Mouse (Mus musculus): ENCODE data around the gene Eif2s2.
A peak's percentile ranks its signal among the peaks of the same experiment; 100 is the strongest.
"Not testable (repeated sequence)": the region's sequence is repeated elsewhere in the genome, so short reads cannot be mapped to it uniquely, and the experiment has no call there.

Gene Eif2s2

DNA sequence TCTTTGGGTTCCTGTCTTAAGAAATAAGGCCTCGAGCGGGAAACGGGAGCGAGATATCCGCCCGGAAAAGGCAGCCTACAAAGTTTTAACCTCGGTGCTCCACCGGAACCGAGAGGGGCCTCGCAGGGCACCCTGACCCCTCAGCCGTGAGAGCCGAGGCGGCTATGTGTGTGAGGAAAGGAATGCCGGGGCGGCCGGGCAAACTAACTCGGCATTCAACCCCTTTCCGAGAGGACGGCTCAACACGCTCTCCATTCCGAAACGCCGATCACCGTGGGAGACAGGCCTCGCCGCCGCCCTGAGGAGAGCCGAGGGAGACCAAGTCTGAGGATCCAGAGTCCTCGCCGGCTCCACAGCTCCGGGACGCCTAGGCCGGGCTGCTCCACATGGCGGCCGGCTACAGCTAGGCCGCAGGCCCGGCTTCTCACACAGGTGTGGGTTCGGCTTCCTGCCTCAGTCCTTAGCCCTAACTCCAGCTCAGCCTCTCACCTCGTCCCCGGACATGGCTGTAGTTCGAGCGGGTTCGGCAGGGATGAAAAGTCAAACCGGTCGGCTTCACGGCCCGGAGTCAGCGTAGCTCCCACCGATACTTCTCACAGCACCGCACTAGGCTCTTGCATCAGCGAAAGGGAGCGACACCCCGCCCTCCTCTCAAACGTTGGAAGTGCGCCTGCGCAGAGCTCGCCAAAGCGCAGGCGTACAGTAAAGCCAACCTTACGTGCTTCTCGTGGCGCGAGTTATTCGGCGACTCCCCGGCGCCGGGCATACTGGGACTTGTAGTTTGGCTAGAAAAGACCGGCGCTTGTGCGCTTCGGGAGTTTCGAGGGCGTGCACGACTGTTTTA is at the start of gene Eif2s2:
Eif2s2 (minus strand) TSS at position 735 of the 844 bp plus-strand sequence.
- DNase-seq = peak; percentile 95

DNA sequence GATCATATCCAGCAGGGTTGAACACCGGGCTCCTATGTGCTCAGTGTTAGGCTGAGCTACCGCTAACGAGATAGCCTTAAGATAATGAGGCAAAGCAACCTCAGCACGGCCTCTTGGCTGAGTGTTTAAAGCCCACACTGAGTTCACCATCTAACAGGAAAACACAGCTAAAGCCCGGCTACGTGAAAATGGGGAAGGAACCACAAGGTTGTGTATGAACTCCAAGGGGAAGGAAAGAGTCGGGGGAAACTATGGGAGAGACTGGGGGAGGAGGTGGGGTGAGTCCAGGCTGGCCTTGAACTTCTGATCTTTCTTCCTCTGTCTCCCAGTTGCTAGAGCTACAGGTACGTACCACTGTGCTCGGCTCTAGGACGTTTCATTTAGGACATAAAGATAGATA is 49.2 kb upstream of the Eif2s2 start:
- DNase-seq = no peak

DNA sequence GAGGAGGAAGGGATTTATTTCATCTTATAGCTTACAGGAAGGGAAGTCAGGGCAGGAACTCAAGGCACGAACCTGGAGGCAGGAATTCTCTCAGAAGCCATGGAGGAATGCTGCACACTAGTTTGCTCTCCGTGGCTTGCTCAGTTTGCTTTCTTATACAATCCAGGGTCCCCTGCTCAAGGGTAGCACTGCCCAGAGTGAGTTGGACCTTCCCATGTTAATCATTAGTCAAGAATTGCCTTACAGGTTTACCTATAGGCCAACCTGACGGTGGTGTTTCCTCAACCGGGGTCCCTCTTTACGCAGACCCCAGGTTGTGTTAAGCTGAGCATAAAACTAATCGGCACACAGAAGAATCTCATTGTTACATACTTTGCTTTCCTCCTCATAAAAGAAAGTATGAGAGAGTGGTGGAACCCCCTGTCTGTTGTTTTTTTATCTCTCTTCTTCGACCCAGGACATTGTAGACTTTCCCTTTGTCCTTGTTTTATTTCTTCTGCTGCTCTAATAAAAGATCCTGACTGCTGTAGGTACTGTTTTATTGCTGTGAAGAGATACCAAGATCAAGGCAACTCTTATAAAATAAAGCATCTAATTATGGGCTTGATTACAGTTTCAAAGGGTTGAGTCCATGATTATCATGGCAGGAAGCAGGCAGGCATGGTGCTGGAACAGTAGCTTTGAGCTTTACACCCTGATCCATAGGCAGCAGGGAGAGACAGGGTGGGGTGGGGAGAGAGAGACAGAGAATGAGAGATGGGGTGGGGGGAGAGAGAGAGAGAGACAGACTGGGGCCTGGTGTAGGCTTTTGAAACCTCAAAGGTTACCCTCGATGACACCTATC is 45.0 kb upstream of the Eif2s2 start:
- no peak for DNase-seq

DNA sequence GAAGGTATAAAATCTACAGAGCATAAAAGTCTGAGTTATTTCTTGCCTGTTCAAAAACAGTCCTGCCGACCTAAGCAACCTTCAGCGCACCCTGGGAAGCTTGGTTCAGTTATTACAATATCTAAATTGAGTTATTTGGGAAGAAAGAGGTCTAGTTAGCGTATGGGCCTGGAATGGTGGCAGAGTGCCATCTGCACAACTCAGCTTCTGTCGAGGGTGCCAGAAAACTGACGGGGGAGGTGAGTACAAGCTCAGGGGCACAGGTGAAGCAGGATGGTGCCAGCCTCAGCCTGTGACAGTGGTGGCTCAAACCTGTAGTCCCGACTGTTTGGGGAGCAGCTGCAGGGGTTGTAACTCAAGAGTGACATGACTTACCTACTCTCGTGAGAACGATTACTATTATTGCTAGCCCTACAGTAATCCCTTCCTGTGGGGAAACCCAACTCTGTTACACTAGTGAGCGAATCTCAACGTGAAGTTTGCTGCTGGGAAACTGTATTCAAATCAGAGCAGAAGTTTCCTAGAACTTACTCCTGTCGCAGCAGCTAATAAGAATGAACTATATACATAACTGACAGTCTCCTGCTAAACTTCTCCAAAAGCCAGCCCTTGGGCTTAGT is 43.9 kb upstream of the Eif2s2 start:
- no peak for DNase-seq

GRCm38 (mm10) chr2:154936106-154936505 is 43.4 kb upstream of the Eif2s2 start:
- no peak for DNase-seq

- DNase-seq = no peak
These were observed 41.1 kb upstream of the Eif2s2 start for GRCm38 (mm10) chr2:154933884-154934283.

DNA sequence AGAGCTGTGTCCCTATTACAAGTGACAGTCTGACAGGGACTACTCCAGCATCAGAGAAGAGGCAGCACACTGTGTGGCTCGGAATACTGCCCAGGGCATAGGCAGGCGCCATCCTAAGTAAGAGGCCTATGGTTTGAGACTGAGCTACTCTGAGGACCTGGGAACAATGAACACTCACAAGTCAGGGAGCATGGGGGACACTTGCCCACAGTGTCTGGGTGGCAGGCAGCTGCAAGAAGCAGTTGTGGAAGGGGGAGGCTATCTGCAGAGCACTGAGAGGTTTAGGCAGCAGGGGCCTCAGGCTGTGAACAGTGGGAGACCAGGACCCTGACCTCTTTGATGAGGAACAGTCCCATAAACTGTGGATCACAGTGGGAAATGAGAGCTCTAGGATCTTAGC is 35.6 kb upstream of the Eif2s2 start:
- no peak for DNase-seq

DNA sequence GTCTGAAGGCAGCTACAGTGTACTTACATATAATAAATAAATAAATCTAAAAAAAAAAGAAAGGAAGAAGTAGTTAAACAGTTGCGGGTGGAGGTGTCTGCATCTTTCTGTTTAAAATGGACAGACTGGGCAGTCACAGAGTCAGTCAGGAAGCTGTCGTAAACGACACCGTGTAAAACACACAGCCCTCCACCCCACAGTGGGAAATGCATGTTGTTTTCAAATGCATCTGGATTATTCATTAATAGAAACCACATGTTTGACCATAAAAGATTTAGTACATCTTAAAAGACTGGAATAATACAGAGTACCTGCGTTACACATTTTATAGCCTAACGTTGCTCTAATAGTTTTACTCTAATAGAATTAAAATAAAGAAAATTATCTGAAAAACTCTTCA is 34.1 kb upstream of the Eif2s2 start:
- DNase-seq = no peak

- DNase-seq = no peak
These were observed 32.8 kb upstream of the Eif2s2 start for GRCm38 (mm10) chr2:154925411-154926031.

- not testable (repeated sequence) for DNase-seq
These were observed 29.4 kb upstream of the Eif2s2 start for GRCm38 (mm10) chr2:154922134-154922533.

DNA sequence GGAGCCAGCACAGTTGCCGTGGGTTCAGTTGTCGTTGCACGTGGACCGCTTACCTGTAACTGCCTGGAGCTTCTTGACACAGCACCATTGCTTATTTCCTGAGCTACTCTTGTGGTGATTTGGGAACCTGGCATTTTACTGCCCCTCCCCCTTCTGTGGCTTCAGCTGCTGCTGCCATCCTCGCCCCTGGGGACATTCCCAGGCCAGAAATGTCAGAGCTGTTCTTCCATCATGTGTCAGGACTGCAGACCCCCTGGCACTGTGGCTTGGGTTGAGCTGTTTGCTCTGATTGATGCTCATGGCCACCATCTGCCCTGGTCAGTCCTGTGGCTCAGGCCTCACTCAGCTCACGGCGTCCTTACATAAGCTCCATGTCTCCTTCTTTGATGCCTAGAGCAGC is 28.2 kb upstream of the Eif2s2 start:
- DNase-seq = no peak

DNA sequence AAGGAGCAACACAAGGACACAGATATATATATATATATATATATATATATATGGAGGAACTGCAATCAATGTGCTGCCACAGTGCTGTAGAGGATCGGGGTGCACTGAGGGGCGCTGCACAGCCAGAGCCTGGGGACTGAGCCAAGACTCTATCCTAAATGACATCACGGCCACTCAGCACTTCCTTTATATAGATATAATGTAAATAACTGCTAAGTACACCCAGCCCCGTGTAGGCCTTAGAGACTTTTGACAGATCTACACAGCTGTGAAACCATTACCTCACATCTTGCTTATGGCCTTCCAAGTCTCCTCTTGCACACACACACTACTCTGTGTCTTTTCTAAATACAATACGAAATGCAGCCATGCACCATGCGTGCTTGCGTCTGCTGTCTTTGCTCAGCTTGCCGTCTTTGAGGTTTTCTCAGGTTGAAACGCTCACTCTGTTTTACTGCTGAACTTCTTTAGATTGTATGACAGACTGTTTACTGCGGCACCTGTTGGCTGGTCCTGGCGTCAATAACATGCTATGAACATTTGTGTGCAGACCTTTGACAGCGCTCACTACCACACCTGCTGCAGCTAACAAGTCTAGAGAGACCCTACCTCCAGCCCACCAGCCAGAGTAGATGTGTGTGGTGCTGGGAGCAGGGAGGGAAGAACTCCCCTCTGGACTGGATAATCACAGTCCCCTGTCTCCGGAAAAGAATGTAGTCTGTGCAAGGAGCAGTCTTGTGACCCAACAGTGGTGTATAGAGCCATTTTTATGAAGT is 25.3 kb upstream of the Eif2s2 start:
- DNase-seq = no peak

- no peak for DNase-seq
These were observed 23.8 kb upstream of the Eif2s2 start for GRCm38 (mm10) chr2:154916547-154916946.

GRCm38 (mm10) chr2:154915922-154916541 is 23.3 kb upstream of the Eif2s2 start:
- DNase-seq = no peak

GRCm38 (mm10) chr2:154909789-154910188 is 17.1 kb upstream of the Eif2s2 start:
- no peak for DNase-seq

DNA sequence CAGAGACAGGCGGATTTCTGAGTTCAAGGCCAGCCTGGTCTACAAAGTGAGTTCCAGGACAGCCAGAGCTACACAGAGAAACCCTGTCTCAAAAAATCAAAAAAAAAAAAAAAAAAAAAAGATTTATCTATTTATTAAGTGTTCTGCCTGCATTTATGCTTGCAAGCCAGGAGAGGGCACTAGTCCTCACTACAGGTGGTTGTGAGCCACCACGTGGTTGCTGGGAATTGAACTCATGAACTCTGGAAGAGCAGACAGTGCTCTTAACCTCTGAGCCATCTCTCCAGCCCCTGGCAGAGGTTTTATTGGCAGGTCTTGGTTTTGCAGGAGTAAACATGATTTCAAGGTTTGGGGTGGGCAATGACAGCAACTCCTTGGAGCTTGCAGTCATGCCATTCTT is 15.5 kb upstream of the Eif2s2 start:
- DNase-seq = not testable (repeated sequence)

DNA sequence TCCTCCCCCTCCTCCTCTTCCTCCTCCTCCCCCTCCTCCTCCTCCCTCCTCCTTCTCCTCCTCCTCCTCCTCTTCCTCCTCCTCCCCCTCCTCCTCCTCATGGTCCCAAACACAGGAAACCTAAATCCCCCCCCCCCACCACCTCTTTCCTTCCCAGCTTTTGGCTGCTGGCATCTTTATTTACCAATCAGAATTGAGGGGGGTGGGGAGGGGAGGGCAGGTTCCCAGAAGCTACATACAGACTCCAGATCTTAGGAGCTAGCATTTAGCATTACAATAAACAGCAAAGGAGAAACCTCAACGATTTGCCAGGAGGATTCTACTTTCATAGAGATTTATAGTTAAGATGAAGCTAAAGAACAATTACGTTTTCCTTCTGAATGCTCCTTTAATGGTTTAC is 13.1 kb upstream of the Eif2s2 start:
- no peak for DNase-seq

DNA sequence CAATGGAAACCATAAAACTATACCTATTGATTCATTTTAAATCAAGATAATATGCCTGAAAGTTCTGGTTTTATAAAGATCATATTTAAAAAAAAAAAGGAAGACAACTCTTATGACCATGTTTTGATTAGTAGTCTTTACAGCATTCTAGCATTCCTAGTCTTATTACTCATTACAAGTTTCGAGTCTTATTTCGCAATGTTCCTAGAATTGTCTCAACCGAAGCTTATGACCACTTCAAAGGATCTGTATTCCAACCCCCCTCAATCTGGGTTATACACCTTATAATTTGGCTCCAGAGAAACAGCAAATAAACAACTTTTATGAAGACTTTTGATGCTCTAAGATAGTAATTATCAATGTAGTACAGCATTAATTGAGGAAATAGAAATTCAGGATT is 9.4 kb upstream of the Eif2s2 start:
- no peak for DNase-seq

DNA sequence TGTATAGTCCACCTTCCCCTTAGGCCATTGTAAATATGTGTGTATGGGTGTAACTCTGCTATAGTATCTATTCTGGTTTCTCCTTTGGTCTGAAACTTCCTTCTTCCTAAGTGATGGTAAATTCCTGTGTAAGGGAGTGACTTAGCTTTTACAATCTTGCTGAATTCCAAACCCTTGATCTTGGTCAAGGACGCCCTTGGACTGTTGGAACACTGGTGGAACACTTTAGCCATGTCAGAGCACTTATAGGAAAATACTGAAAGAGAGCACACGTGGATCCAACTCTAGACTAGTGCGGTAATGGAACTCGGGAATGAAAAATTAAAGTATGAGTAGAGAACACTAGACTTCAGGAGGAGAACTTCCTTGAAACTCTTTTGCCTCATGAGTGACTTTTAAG is 6.7 kb upstream of the Eif2s2 start:
- not testable (repeated sequence) for DNase-seq

DNA sequence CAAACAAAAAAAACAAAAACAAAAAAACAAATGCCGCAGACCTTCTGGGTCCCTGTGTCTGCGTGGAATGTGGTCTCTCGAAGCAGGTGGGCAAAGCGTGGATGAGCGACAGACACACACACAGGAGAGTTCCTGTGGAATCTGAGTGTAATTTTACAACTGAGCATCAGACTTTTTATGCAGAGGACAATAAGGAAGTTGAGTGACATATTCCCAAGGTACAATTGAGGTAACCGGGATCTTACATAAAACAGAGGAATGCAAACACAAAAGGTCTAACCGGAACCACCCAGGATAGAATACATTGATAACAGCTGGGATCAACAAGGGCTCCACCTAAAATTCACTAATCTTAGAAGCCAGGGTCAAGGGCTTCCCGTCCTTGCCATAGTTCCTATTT is 6.3 kb upstream of the Eif2s2 start:
- DNase-seq = not testable (repeated sequence)

DNA sequence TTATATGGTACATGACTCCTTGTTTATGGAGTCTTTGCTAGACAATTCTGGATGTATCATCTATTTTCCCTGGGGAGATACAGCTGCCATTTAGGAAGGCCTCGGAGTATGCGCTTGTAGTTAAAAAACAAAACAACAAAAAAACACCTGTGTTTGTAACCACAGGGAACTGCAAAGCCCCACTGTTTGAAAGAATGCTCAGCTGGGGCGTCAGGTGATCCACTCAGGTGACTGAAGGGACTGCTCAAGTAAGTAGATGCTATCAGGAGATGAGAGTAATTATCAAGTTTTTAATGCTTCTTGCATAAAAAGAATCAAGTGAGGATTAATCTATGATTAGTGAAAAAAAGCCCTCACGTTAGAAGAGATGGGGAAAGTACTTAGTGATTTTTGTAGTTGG is 813 bp upstream of the Eif2s2 start:
- no peak for DNase-seq

- DNase-seq = no peak
These were observed 280 bp upstream of the Eif2s2 start for GRCm38 (mm10) chr2:154893045-154893385.
